Comparison of ENCODE assay signal across 8 mouse cellular contexts in genomic region chr1:172082899-172083445, GRCm38 (mm10). TPM values are rescaled to one million over a fixed set of nuclear protein-coding genes. Genes with fewer than 3 reads are reported as not detected.
DNase-seq lines count a peak whose midpoint lies in the region; ATAC-seq and TF ChIP-seq lines count a peak whose summit lies in the region.

No protein-coding gene starts in this region.

- H3K4me2 ChIP-seq in embryonic facial prominence, embryonic 12.5 days (replicated peaks) = peak overlapping the region; percentile 77
- peak overlapping the region; percentile 49 for H3K4me2 ChIP-seq in intestine, embryonic 16.5 days (ENCODE audit: low read depth, low read length)
- H3K4me2 ChIP-seq in neural tube, embryonic 12.5 days (replicated peaks) = peak overlapping the region; percentile 88

- TF ChIP-seq CTCF in left cerebral cortex, adult 2 months (IDR thresholded peaks at IDR 0.05) = no peak

- peaks cover 13% of the 10 kb centered on the region; the same call in 1 of the 2 replicates for H3K36me3 ChIP-seq in embryonic facial prominence, embryonic 12.5 days
- no peaks in the 10 kb centered on the region for H3K36me3 ChIP-seq in intestine, embryonic 16.5 days (ENCODE audit: control insufficient read depth, insufficient read depth, low read length)
- peaks cover 22% of the 10 kb centered on the region for H3K36me3 ChIP-seq in neural tube, embryonic 12.5 days

- 3% methylated on average over 24 of the region's 24 CpGs for WGBS in embryonic facial prominence, embryonic 12.5 days
- under 1% methylated on average over 24 of the region's 24 CpGs for WGBS in intestine, embryonic 16.5 days
- WGBS in neural tube, embryonic 12.5 days = 2% methylated on average over 24 of the region's 24 CpGs

- H3K9ac ChIP-seq in embryonic facial prominence, embryonic 12.5 days = peak overlapping the region; percentile 85
- H3K9ac ChIP-seq in intestine, embryonic 16.5 days (ENCODE audit: low read depth, low read length) = peak overlapping the region; percentile 77
- H3K9ac ChIP-seq in neural tube, embryonic 12.5 days = peak overlapping the region; percentile 85

- no peaks in the 10 kb centered on the region for H3K27me3 ChIP-seq in embryonic facial prominence, embryonic 12.5 days
- no peaks in the 10 kb centered on the region for H3K27me3 ChIP-seq in intestine, embryonic 16.5 days (replicated peaks; ENCODE audit: control insufficient read depth, insufficient read depth, low read length)
- H3K27me3 ChIP-seq in neural tube, embryonic 12.5 days (replicated peaks) = no peaks in the 10 kb centered on the region

- no peak for DNase-seq in left cerebral cortex, adult 2 months (ENCODE audit: extremely low spot score in 1 of 2, low spot score in 2 of 2)
- DNase-seq in left cerebral cortex, postnatal 4 days = no peak
- DNase-seq in layer of hippocampus, adult 8-10 months (ENCODE audit: low spot score in 2 of 2) = no peak
- no peak for DNase-seq in kidney, adult 8-10 months
- DNase-seq in c-Kit-positive CD71-positive TER-119-positive erythroid progenitor cells, embryonic 14.5 days (ENCODE audit: low spot score) = no peak

- peak overlapping the region; percentile 99 for H3K27ac ChIP-seq in left cerebral cortex, adult 2 months
- H3K27ac ChIP-seq in embryonic facial prominence, embryonic 12.5 days = peak overlapping the region; percentile 78
- H3K27ac ChIP-seq in intestine, embryonic 16.5 days (ENCODE audit: low read length) = peak overlapping the region; percentile 62
- peak overlapping the region; percentile 50; the same call in 1 of the 2 replicates for H3K27ac ChIP-seq in neural tube, embryonic 12.5 days

- H3K4me3 ChIP-seq in left cerebral cortex, adult 2 months = peak overlapping the region; percentile 91
- H3K4me3 ChIP-seq in embryonic facial prominence, embryonic 12.5 days = peak overlapping the region; percentile 87
- peak overlapping the region; percentile 74 for H3K4me3 ChIP-seq in intestine, embryonic 16.5 days (ENCODE audit: low read length)
- peak overlapping the region; percentile 82 for H3K4me3 ChIP-seq in neural tube, embryonic 12.5 days

- peaks cover 13% of the 10 kb centered on the region for H3K4me1 ChIP-seq in embryonic facial prominence, embryonic 12.5 days
- peaks cover 14% of the 10 kb centered on the region for H3K4me1 ChIP-seq in intestine, embryonic 16.5 days (ENCODE audit: control insufficient read depth, insufficient read depth, low read length)
- peaks cover 14% of the 10 kb centered on the region for H3K4me1 ChIP-seq in neural tube, embryonic 12.5 days

- ATAC-seq in embryonic facial prominence, embryonic 12.5 days (ENCODE audit: insufficient number of reproducible peaks, insufficient read depth, low FRiP score, low TSS enrichment) = peak; percentile 78
- ATAC-seq in intestine, embryonic 16.5 days = peak; percentile 72
- ATAC-seq in neural tube, embryonic 12.5 days (ENCODE audit: low FRiP score, low read depth) = peak; percentile 78; the same call in 1 of the 2 replicates

- H3K9me3 ChIP-seq in embryonic facial prominence, embryonic 12.5 days = no peaks in the 10 kb centered on the region
- H3K9me3 ChIP-seq in intestine, embryonic 16.5 days (ENCODE audit: control insufficient read depth, low read length) = no peaks in the 10 kb centered on the region
- no peaks in the 10 kb centered on the region for H3K9me3 ChIP-seq in neural tube, embryonic 12.5 days

- intact Hi-C loops in left cerebral cortex, adult 2 months (cut with DNase I) = no loop called here
- intact Hi-C loops in left cerebral cortex, postnatal 4 days (cut with DNase I) = no loop called here

RNA-seq across cellular contexts. Expression of gene Ncstn, which starts 0.4 kb away (rescaled TPM):
- 10 to 100 TPM; 61.5 to 65.4 TPM for total RNA-seq in left cerebral cortex, adult 2 months (2021)
- 10 to 100 TPM; 80.0 to 85.3 TPM for total RNA-seq in left cerebral cortex, postnatal 4 days (2021)
- 106 and 107 TPM in 2 replicates for polyA plus RNA-seq in embryonic facial prominence, embryonic 12.5 days (2016; fragmentation: Nextera tagmentation; extraction: Ambion mirVana)
- 159 TPM in 2 replicates for polyA plus RNA-seq in intestine, embryonic 16.5 days (2015; fragmentation: Nextera tagmentation; extraction: Ambion mirVana)
- polyA plus RNA-seq in neural tube, embryonic 12.5 days (2016; fragmentation: Nextera tagmentation; extraction: Ambion mirVana) = 132 and 137 TPM in 2 replicates
- 10 to 100 TPM; 63.2 to 72.4 (median 66.6) TPM for total RNA-seq in layer of hippocampus, adult 8-10 months (2022)

RNA-seq across cellular contexts. Expression of gene Copa, which starts 0.6 kb away (rescaled TPM):
- 100 to 1,000 TPM; 138 to 147 TPM for total RNA-seq in left cerebral cortex, adult 2 months (2021)
- total RNA-seq in left cerebral cortex, postnatal 4 days (2021) = 100 to 1,000 TPM; 195 to 198 TPM
- 231 and 236 TPM in 2 replicates for polyA plus RNA-seq in embryonic facial prominence, embryonic 12.5 days (2016; fragmentation: Nextera tagmentation; extraction: Ambion mirVana)
- polyA plus RNA-seq in intestine, embryonic 16.5 days (2015; fragmentation: Nextera tagmentation; extraction: Ambion mirVana) = 204 and 218 TPM in 2 replicates
- 216 and 227 TPM in 2 replicates for polyA plus RNA-seq in neural tube, embryonic 12.5 days (2016; fragmentation: Nextera tagmentation; extraction: Ambion mirVana)
- total RNA-seq in layer of hippocampus, adult 8-10 months (2022) = 100 to 1,000 TPM; 149 to 159 (median 151) TPM

RNA-seq across cellular contexts. Expression of gene Nhlh1, which starts 25.6 kb away (rescaled TPM):
- total RNA-seq in left cerebral cortex, adult 2 months (2021) = under 1 TPM; 0.18 to 0.49 TPM
- under 1 TPM; 0.32 to 0.44 TPM for total RNA-seq in left cerebral cortex, postnatal 4 days (2021)
- 3.9 and 4.1 TPM in 2 replicates for polyA plus RNA-seq in embryonic facial prominence, embryonic 12.5 days (2016; fragmentation: Nextera tagmentation; extraction: Ambion mirVana)
- polyA plus RNA-seq in intestine, embryonic 16.5 days (2015; fragmentation: Nextera tagmentation; extraction: Ambion mirVana) = 0.09 TPM in 1 of 2 replicates, not detected in the other
- 18.2 and 21.7 TPM in 2 replicates for polyA plus RNA-seq in neural tube, embryonic 12.5 days (2016; fragmentation: Nextera tagmentation; extraction: Ambion mirVana)
- under 1 TPM; 0.58 to 0.98 (median 0.76) TPM for total RNA-seq in layer of hippocampus, adult 8-10 months (2022)

RNA-seq across cellular contexts. Expression of gene Pex19, which starts 43.6 kb away (rescaled TPM):
- total RNA-seq in left cerebral cortex, adult 2 months (2021) = 10 to 100 TPM; 82.8 to 92.4 TPM
- total RNA-seq in left cerebral cortex, postnatal 4 days (2021) = 10 to 100 TPM; 73.9 to 84.3 TPM
- 168 and 169 TPM in 2 replicates for polyA plus RNA-seq in embryonic facial prominence, embryonic 12.5 days (2016; fragmentation: Nextera tagmentation; extraction: Ambion mirVana)
- polyA plus RNA-seq in intestine, embryonic 16.5 days (2015; fragmentation: Nextera tagmentation; extraction: Ambion mirVana) = 161 TPM in 2 replicates
- 191 TPM in 2 replicates for polyA plus RNA-seq in neural tube, embryonic 12.5 days (2016; fragmentation: Nextera tagmentation; extraction: Ambion mirVana)
- 10 to 100 TPM; 86.3 to 97.0 (median 91.7) TPM for total RNA-seq in layer of hippocampus, adult 8-10 months (2022)

RNA-seq across cellular contexts. Expression of gene Vangl2, which starts 54.7 kb away (rescaled TPM):
- total RNA-seq in left cerebral cortex, adult 2 months (2021) = 10 to 100 TPM; 12.5 to 14.5 TPM
- total RNA-seq in left cerebral cortex, postnatal 4 days (2021) = 10 to 100 TPM; 62.0 to 65.3 TPM
- 24.7 and 25.6 TPM in 2 replicates for polyA plus RNA-seq in embryonic facial prominence, embryonic 12.5 days (2016; fragmentation: Nextera tagmentation; extraction: Ambion mirVana)
- 6.1 and 6.8 TPM in 2 replicates for polyA plus RNA-seq in intestine, embryonic 16.5 days (2015; fragmentation: Nextera tagmentation; extraction: Ambion mirVana)
- 66.0 and 69.7 TPM in 2 replicates for polyA plus RNA-seq in neural tube, embryonic 12.5 days (2016; fragmentation: Nextera tagmentation; extraction: Ambion mirVana)
- 10 to 100 TPM; 11.1 to 16.9 (median 14.8) TPM for total RNA-seq in layer of hippocampus, adult 8-10 months (2022)
